Mouse (Mus musculus): ENCODE data around the gene Adora3. TPM values are rescaled to one million over a fixed set of nuclear protein-coding genes. Genes with fewer than 3 reads are reported as not detected.

Adora3 gene
- polyA plus RNA-seq (2012; ENCODE audit: low replicate concordance): 0.16 and 0.17 TPM in 2 replicates

GRCm38 (mm10) chr3:105870558-105870957 is at the start of gene Adora3, which contains the start of gene Tmigd3:
Gene Adora3, plus strand, starts transcription at chr3:105870858.
Gene Tmigd3, plus strand, starts transcription at chr3:105870903.

GRCm38 (mm10) chr3:105932240-105933071 is 61.8 kb downstream of the Adora3 start, which contains the start of gene I830077J02Rik:
Gene I830077J02Rik, minus strand, starts transcription at chr3:105932664.

Other genes starting within 250 kb of the Adora3 start
- gene Ddx20, start 183.3 kb upstream of the Adora3 start, polyA plus RNA-seq (2012; ENCODE audit: low replicate concordance): 7.0 and 10.0 TPM in 2 replicates
- gene Inka2, start 166.3 kb upstream of the Adora3 start, polyA plus RNA-seq (2012; ENCODE audit: low replicate concordance): 0.74 and 0.77 TPM in 2 replicates
- gene Rap1a, start 69.5 kb upstream of the Adora3 start, polyA plus RNA-seq (2012; ENCODE audit: low replicate concordance): 13.7 and 35.1 TPM in 2 replicates
- not detected in 2 replicates for gene Tmigd3, start within 50 bp of the Adora3 start, polyA plus RNA-seq (2012; ENCODE audit: low replicate concordance)
- 6.1 and 7.3 TPM in 2 replicates for gene I830077J02Rik, start 61.8 kb downstream of the Adora3 start, polyA plus RNA-seq (2012; ENCODE audit: low replicate concordance)
- 20.7 and 70.2 TPM in 2 replicates for gene Wdr77, start 88.5 kb downstream of the Adora3 start, polyA plus RNA-seq (2012; ENCODE audit: low replicate concordance)
- 70.9 and 86.6 TPM in 2 replicates for gene Atp5f1, start 89.2 kb downstream of the Adora3 start, polyA plus RNA-seq (2012; ENCODE audit: low replicate concordance)
- 1.5 and 2.3 TPM in 2 replicates for gene Ovgp1, start 102.9 kb downstream of the Adora3 start, polyA plus RNA-seq (2012; ENCODE audit: low replicate concordance)
- not detected in 2 replicates for gene Pifo, start 143.8 kb downstream of the Adora3 start, polyA plus RNA-seq (2012; ENCODE audit: low replicate concordance)
- gene Chil5, start 162.0 kb downstream of the Adora3 start, polyA plus RNA-seq (2012; ENCODE audit: low replicate concordance): 0.25 TPM in 1 of 2 replicates, not detected in the other
- gene Chia1, start 242.4 kb downstream of the Adora3 start, polyA plus RNA-seq (2012; ENCODE audit: low replicate concordance): not detected in 2 replicates